Mouse (Mus musculus): ENCODE results near the gene Socs3.

Socs3 gene

DNA sequence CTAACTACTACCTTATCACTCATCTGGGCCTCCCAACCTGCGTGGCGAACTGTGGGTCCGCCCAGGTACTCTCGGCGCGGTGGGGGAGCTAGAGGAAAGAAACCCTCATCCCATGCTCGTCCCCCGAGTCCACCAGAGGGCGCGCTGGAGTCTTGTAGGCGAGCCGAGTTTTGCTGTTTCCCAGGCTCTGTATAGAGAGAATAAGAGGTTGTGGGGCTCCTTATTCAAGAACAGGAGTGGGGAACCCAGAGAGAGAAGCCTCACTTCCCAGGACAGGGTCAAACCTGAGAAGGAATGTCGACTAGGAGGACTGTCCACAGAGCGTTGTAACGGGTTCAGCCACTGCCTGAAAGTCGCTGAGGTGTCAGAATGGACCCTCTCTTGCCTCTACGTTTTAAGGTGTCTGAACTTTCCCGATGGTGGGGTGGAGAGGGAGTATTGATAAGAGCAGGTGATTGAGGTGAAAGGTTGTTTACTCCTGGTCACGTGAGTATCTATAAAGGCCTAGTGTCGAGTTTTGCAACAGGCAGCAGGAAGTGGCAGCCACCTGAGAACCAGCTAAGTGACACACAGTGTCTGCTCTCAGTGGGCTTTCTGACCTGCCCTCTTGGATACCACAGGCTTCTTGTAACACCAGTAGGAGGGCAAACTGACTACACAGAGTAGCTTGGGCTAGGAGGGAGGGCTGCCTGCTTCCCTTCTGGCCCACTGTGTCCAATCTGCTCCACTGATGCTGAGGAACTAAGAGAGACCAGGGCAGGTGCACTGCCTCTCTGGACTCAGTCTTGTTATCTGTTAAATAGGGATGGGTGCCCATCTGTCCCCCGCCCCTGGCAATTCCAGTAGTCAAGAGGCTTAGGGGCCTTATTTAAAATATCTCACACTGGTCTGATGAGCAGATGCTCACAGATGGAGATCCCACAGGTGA is at the start of gene Socs3:
Gene Socs3, minus strand, starts transcription at position 103 of the 928 bp plus-strand sequence.
- peak; percentile 83 to 94 for DNase-seq

DNA sequence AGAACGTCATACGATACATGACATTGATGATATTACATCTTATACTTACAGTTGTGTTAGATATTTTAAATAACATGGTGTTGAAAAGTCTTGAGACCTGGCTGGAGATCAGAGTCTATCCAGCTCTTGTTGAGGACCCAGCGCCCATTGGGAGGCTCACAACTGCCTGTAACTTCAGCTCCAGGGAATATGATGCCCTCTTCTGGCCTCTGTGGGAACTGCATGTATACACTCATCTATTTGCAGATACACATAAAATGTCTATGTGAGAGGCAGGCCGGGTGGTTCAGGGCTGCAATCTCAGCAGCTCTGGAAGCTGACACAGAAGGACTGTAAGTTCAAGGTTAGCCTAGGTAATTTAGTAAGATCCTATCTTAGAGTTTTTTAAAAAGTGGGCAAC is 48.5 kb upstream of the Socs3 start:
- DNase-seq = peak in 1 of 2 experiments; percentile 33

DNA sequence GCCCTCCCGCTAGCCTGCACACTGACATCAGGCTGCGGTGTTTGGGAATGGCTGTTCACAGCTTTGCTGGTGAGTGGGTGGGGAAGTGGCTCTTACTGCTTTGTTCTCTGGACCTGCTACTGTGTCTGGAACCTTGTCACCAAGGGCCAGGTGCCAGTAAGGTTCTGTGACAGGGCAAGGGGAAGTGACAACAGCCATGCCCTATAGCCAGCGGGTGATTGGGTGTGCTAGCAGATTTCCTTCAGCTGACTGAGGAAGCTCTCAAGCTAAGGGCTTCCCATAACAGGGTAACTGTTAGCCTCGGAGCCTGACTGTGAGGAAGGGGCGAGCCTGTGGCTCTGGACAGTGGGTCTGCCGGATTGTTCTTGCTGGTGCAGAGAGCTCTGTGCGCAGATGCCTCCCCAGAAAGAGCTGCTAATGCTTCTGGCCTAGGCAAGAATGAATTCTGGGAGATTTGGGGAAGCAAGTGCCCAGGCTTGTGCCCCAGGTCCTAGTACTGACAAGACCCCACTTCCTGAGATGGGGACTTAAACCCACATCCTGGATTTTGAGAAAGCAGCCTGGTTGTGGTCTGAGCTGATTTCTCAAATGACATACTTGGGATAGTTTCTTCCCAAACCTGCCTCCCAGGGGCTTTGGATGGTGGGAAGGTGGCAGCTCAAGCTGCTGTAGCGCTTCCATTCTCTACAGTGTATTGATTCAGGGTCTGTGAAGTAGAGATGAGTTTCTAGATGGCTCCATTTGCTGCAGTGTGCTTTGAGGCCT is 45.7 kb upstream of the Socs3 start:
- DNase-seq = no peak

DNA sequence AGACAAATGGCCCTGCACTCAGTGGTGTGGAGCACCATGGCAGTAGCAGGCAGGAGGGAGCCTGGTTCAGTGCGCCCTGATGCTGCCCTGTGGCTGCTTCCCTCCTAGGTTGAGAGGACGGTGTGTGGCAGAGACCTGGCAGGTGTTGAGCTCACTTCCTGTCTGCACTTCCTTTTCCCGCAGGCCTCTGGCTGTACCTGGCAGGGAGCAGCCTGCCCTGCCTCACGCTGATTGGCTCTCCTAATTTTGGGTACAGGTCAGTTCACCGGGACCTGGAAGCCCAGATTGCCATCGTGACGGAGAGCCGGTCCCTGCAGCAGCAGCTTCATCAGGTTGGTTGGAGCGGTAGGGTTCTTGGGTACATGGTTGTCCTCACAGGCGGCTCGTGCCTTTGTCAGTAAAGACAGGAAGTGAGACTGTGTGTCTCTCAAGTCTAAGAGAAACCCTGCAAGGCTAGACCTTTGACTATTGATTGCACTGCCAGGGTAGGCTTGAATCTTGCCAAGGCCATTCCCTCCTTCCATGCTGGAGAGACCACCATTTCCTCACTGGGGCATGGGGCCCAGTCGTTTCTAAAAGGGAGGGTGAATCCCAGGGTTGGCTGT is 44.6 kb upstream of the Socs3 start:
- no peak for DNase-seq

DNA sequence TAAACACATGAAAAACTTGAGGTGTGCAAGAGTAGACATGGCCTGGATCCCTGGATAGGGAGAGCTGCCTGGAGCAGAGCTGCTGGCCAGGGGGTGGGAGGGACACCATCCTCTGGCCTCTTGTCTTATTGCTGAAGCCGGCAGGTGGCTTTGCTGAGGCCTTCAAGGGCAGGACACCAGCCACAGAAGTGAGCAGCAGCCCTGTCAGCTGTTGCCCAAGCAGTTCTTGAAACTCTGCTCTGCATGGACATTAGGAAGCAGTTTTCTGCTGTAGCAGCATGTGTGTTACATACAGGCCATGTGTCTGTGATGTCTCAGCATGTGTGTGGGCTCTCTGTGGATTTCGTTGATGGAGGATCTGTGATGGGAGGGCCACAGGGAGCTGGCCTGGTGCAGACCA is 43.5 kb upstream of the Socs3 start:
- DNase-seq = no peak

DNA sequence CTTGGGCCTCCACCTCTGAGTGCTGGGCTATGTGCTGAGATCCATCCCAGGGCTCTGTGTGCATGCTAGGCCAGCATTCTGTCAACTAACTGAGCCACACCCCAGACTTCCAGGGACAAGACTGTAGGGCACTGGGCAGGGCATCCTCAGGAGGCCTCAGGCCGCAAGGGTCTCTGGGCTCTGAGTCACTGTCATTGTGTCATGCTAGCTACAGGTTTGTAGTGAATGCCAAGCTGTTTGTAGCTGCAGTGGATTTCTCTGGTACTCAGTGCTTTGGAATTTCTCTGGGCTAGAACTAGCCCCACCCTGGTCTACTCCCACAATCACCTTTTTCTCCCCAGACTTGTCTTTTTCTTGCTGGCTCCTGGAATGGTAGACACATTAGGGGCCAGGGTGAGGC is 42.7 kb upstream of the Socs3 start:
- no peak for DNase-seq

DNA sequence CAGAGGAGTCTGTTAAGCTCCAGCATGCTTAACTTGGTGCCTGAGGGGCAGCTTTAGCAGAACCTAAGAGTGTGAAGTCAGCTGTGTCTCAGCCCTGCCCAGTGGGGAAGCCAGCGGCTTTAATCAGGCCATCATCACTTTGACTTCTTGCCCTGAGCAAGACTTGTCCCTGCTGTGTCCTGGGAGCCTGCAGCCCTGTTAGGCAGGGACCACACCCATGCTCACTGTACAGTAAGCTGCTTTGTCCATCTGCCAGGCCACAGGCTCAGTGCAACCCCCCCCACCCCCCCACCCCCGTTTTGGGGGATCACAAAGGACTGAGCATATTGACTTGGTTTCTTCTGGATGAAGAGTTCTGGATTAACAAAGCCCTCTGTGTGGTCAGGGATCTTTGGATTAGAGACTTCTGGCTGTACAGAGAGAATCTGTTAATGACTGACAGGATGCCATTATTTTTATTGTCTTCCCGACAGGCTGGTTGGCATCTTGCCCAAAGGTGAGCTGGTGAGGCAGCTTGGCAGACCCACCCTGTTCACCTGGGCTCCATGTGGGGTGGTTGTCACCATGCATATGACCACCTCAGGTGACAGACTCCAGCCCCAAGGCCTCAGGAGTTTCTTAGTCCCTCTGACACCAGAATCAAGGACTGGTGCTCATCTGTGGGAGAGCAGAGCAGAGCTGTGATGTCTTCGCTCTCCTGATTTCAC is 40.2 kb upstream of the Socs3 start:
- DNase-seq = no peak

DNA sequence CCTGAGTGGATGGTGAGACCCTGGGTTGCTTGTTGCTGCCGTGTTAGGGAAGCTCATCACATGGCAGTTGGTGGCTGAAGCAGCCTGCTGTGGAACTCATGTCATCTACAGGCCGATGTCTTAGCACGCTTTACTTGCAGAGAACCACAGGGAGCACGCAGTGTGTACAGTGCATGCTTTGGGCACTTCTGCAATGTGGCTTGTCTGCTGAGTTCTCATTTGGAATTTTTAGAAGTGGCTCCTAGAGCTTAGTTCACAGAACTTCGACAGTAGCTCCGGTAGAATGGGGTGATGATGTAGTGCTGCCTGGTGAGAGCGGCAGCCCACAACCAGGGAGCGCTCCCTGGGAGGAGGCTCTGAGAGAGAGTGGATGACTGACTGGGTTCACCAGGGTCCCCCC is 39.0 kb upstream of the Socs3 start:
- DNase-seq = no peak

DNA sequence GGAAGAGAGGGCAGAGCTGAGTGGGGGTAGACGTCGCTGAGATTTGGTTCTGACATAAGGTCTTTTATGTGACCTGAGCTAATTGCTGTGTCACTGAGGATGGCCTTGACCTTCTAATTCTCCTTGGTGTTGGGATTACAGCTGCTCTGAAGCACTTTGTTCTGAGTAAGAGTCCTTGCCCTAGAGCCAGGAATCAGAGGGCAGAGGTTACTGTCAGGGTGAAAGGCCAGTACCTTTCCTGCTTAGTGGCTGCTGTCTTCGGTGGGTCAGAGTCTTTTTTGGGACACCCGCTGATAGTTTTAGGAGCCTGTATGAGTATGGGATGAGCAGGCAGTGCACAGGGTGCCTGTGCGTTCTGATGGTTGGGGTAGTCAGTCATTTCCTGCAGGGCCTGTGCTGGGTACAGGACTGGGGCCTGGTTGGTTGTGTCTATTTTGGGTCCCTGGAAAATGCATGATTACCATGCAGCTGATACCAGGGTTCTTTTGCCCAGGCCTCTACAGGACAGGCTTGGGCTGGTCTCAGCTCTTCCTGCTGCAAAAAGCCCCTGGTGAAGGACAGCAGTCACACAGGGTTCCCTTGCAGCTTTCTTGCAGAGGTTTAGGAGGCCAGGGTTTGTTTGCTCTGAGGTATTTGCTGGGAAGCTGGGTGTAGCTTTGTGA is 38.4 kb upstream of the Socs3 start:
- no peak for DNase-seq

DNA sequence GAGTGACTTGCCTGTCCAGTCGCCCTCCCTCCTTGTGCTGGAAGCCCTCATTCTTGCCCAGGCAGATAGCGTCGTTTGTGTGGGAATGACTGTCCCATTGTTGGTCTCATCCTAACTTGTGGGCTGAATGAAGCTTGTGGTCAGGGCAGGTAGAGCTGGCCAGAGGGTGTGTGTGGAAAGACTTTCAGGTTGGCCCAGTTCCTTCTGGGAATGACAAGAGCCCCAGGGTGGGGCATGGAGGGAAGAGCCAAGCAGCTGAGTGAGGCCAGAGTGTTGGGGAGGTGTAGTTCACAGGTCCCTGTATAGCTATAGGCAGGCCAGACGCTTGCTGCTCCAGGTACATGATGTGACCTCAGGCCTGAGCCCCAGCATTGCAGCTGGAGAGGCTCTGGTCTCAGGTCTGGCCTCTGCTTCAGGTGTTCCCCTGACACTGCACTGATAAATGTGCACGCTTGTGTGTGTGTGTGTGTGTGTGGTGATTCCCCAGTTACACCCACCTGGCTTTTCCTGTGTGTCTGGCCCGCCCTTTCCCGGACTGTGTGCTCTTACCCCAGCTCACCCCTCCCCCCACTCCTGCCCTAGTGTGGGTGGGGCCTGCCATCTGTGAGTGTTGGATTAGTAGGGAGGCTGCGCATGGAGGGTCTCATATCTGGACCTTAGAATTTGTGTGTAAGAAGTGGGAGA is 37.8 kb upstream of the Socs3 start:
- no peak for DNase-seq

DNA sequence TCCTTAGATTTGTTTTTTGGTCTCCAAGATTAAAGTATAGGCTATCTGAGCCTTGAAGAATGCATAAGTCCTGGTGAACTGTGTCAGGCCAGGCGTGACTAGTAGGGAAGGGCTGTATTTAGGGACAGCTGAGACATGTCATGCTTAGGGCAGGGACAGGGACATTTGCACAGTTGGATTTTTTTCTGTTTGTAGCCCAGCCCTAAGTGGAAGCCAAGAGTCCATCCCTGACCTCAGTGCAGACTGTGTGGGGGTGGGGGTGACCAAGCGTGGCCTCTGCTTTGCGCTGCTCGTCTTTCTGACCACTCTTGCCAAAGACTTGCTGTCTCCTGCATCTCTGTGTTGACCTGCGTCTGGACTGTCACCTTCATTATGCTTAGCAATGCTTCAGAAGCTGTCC is 34.4 kb upstream of the Socs3 start:
- no peak for DNase-seq

DNA sequence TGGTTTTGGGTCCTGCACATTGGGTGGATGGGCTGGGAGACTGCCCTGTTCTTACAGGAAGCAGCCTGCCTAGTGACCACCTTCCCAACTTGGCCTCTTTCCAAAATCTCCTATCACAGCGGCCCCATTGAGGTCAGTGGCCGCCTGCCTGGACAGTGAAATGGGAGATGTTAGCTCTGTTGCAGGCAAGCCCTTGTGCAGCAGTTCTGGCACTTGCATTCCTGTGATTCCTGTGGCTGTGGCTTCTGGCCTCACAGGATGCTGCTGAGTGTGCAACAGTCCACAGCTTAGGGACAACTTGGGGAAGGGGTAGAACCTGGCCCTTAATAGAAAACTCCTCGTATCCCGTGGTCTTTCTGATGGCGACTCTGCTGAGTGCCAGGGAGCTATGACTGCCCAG is 33.9 kb upstream of the Socs3 start:
- DNase-seq = no peak

DNA sequence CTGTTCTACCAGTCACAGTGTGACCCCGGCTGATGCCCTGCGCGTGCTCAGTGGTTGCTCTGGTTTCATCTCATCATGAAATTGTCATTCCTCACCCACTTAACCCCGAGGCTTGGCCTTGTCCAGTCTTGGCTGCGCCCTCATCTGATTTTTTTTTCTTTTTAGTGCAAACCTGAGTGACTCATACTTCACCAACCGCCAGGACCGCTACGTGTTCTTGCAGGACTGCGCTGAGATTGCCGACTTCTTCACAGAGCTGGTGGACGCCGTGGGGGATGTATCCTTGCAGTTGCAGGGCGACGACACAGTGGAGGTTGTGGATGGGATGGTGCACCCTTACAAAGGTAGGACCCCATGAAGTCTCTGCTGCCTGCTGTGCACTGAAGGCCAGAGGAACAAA is 33.3 kb upstream of the Socs3 start:
- no peak for DNase-seq

DNA sequence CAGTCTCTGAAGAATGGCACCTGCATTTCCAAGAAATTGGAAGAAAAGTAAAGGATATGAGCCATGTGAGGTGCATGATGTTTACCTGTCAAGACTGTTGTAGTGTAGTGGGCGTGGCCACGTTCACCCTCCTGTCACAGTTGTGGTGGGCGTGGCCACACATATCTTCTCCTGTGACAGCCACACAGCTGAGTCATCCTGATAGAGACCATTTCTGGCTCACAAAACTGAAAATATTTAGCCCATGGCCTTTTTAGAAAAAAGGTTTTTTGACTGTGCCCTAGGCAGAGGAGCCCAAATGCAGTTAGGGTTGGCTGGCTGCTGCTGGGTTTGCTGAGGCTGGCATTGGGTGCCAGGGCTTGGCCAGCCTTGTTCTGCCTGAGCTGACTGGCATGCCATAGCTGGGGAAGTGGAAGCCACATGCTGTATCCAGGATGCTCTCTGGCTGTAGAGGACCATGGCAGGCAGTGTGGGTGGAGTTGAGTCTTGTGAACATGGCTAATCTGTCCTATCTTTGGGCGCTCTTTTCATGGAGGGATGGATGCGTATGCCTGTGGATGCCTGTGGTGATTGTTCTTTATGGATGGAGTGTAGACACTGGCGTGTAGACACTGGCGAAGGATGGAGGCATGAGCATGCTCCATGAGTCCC is 30.8 kb upstream of the Socs3 start:
- no peak for DNase-seq

DNA sequence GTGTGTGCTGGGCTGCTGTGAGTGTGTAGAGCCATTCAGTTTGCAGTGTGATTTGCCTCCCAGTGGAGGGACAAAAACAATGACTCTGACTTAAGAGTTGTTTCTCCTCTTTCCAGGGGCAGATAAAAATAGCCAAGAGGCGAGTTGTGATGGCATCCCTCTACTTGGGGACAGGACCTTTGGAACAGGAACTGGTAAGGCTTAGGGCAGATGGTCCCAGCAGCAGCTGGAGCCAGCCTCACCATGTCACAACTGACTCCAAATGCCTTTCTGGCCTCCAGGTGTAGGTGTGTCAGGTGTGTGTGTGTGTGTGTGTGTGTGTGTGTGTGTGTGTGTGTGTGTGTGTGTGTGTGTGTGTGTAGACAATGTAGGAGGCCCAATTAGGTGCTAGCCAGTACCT is 30.2 kb upstream of the Socs3 start:
- DNase-seq = no peak

DNA sequence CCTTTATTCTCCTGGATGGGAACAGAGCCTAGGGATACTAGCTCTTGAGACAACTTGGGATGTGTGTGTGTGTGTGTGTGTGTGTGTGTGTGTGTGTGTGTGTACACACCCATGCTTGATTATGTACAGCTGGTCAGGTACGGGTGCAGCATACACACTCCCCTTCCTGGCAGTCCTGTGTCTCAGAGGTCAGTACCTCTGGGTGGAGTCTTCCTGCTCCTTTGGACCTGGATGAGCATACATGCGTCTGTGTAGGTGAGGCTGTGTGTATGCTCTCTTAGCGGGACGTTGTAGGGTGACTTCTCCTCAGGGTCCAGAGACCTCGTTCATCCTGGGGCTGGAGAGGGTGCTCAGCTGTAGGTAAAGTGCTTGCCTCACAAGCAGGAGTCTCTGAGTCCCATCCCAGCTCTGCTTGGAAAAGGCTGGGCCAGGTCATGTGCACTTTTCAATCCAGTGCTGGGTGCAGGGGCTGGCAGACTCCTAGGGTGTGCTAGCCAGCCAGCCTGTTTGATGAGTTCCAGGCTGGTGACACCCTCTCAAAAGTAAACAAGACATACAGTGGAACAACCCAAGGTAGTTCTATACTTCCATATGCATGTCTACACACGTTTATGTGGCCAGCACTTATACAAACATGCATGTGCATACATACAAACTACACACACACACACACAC is 29.6 kb upstream of the Socs3 start:
- DNase-seq = no peak

DNA sequence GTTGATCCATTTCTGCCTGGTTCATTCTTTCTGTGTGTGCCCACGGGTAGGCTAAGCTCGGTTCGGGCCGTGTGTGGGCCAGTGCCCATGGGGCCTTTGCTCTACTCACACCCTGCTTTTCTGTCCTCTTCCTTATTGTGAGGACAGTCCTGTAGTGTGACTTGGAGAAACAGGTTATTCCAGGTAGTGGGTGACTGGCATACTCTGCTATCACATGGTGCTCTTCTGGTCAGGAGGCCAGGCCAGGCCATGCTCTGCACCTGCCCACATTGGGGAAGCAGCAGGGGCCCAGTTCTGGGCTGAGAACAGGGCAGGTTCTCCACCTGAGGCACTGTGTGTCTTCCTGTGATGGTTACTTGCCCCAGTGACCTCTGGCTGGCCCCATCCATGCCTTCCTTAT is 28.5 kb upstream of the Socs3 start:
- no peak for DNase-seq

DNA sequence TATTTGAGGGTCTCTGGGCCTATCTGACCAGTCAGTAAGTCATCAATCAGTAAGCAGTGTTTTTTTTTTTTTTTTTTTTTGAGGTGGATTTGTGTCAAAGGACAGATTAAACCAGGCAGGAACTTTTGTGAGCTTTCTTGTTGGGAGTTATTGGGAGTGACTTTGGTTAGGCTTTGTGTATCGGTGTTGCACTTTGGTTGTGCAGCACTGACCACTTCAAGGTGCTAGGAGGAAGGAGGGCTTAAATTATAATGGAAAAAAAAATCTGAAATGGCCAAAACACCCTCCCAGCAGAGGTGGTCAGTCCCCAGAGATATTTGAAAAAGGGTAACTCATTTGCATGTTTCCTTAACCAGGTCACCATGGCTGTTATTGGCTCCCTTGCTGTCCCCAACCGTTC is 27.2 kb upstream of the Socs3 start:
- no peak for DNase-seq

DNA sequence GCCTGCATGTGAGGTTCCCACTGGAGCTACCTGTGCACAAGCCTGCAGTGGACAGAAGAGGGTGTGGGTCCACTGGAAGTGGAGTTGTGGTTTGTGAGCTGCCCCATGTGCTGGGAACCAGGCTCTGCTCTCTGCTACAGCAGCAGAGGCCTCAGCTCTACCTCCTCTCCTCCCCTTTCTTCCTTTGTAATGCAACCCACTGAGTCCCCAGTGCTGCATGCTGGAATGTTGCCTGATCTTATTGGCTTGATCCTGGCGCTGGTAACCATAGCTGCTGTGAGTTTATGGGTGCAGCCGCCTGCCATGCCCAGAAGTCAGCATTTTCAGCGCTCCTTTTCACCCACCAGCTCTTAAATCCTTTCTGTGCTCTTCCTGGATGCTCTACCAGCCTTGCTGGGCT is 26.2 kb upstream of the Socs3 start:
- DNase-seq = no peak

DNA sequence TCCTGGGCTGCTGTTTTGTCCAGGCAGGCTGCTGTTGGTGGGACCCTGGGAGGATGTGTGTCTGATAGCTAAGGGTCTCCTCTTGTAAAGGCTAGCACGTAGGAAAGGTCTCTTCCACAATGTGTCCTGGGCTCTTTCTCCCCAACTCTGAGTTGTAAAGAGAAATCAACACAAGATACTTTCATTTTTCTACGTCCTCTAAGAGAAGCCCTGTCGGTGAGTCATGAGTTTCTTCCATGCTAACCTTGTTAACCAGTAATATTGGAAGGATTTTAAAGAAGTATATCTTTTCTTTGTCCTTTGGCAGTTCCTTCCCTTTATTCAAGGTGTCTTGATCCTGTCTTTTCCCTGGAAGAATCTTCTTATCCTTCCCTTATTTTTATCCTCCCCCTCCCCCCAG is 25.8 kb upstream of the Socs3 start:
- DNase-seq = no peak

DNA sequence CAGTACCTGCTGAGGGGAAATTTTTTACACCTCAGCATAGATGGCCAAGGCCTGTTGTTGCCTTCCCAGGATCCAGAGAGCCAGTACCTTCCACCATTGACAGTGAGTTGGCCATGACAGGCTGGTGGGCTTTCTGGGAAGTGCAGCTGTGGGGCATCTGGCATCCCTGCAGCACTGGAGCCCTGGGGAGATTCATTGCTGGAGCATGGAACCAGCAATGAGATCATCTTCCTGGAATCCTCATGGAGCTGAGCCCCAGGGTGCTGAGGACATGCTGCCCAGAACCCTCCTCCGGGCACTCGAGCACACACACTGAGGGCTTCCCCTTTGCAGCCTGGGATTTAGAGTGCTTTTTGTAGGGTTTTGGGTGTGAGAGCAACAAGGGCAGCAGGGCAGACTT is 25.4 kb upstream of the Socs3 start:
- DNase-seq = no peak
